Mouse (Mus musculus) ovary, postnatal 10 days (tissue): ENCODE results near the gene Cltrn.

Experiments used
- DNase-seq: peaks from one replicate; pipeline ENCODE4 v3.0.0; 2022; ENCODE audit warnings: low spot score

Cltrn gene

GRCm38 (mm10) chrX:164139032-164139431 lies 50.4 kb downstream of the Cltrn start, which contains the start of gene Ace2:
Gene Ace2 (plus strand): TSS chrX:164139332.
- DNase-seq: no peak

GRCm38 (mm10) chrX:164145463-164146250 lies 57.0 kb downstream of the Cltrn start:
- no peak for DNase-seq

GRCm38 (mm10) chrX:164152703-164153102 lies 64.1 kb downstream of the Cltrn start:
- no peak for DNase-seq

GRCm38 (mm10) chrX:164153606-164154005 lies 65.0 kb downstream of the Cltrn start:
- DNase-seq: no peak

GRCm38 (mm10) chrX:164154594-164154993 lies 66.0 kb downstream of the Cltrn start:
- no peak for DNase-seq

- no peak for DNase-seq
These were observed 76.1 kb downstream of the Cltrn start for GRCm38 (mm10) chrX:164164681-164165080.
